Mouse (Mus musculus): ENCODE measurements around the gene Pde4d. TPM values are rescaled to one million over a fixed set of nuclear protein-coding genes. Genes with fewer than 3 reads are reported as not detected.

Gene Pde4d
- polyA plus RNA-seq, 1 experiment from 2014 or later = 3.4 TPM

- DNase-seq (ENCODE audit: low read depth, low spot score) (no peak), ATAC-seq (no peak)
- peaks cover 16% of the 10 kb centered on the region for H3K27me3 ChIP-seq
- no peak for TF ChIP-seq CTCF (IDR thresholded peaks at IDR 0.05)
- POLR2A ChIA-PET = no interaction called here
- CTCF ChIA-PET = no interaction called here
- in situ Hi-C loops (cut with MboI; ENCODE audit: low pct_unique_long_range_greater_than_20kb) = no loop called here
These were observed 506.3 kb downstream of the Pde4d start for GRCm38 (mm10) chr13:108956059-108956458.

- in situ Hi-C loops (cut with MboI; ENCODE audit: low pct_unique_long_range_greater_than_20kb) = no loop called here
- ATAC-seq (no peak), DNase-seq (ENCODE audit: low read depth, low spot score) (no peak)
- peaks cover 7% of the 10 kb centered on the region for H3K27me3 ChIP-seq
- ChIA-PET POLR2A (no interaction called here), CTCF (no interaction called here)
- TF ChIP-seq CTCF (IDR thresholded peaks at IDR 0.05) = no peak
These were observed 514.3 kb downstream of the Pde4d start for GRCm38 (mm10) chr13:108964056-108964455.

GRCm38 (mm10) chr13:108981144-108981543, 531.4 kb downstream of the Pde4d start:
- TF ChIP-seq CTCF (IDR thresholded peaks at IDR 0.05) = no peak
- DNase-seq (ENCODE audit: low read depth, low spot score) = no peak
- POLR2A ChIA-PET = no interaction called here
- no peak for ATAC-seq
- H3K27me3 ChIP-seq = peaks cover 6% of the 10 kb centered on the region
- CTCF ChIA-PET = no interaction called here
- in situ Hi-C loops (cut with MboI; ENCODE audit: low pct_unique_long_range_greater_than_20kb) = no loop called here

GRCm38 (mm10) chr13:108998739-108999138, 549.0 kb downstream of the Pde4d start:
- no peak for TF ChIP-seq CTCF (IDR thresholded peaks at IDR 0.05)
- POLR2A ChIA-PET = no interaction called here
- CTCF ChIA-PET = no interaction called here
- peaks cover 5% of the 10 kb centered on the region for H3K27me3 ChIP-seq
- in situ Hi-C loops (cut with MboI; ENCODE audit: low pct_unique_long_range_greater_than_20kb) = no loop called here
- ATAC-seq = no peak
- no peak for DNase-seq (ENCODE audit: low read depth, low spot score)

GRCm38 (mm10) chr13:109024703-109025102, 575.0 kb downstream of the Pde4d start:
- ATAC-seq = no peak

GRCm38 (mm10) chr13:109047126-109047525, 597.4 kb downstream of the Pde4d start:
- DNase-seq (ENCODE audit: low read depth, low spot score) (no peak), ATAC-seq (no peak)
- ChIA-PET CTCF (no interaction called here), POLR2A (no interaction called here)
- in situ Hi-C loops (cut with MboI; ENCODE audit: low pct_unique_long_range_greater_than_20kb) = no loop called here
- peaks cover 19% of the 10 kb centered on the region for H3K27me3 ChIP-seq
- TF ChIP-seq CTCF (IDR thresholded peaks at IDR 0.05) = no peak

More at GRCm38 (mm10) chr13:109024703-109025102, 575.0 kb downstream of the Pde4d start:
- H3K27me3 ChIP-seq = peaks cover 5% of the 10 kb centered on the region
- TF ChIP-seq CTCF (IDR thresholded peaks at IDR 0.05) = no peak
- DNase-seq (ENCODE audit: low read depth, low spot score) = no peak
- in situ Hi-C loops (cut with MboI; ENCODE audit: low pct_unique_long_range_greater_than_20kb) = no loop called here
- ChIA-PET CTCF (interaction anchor here (0.9 kb wide), 1 partner anchor 11 kb away, joined by 3 read pairs; no protein-coding TSS in a partner anchor), POLR2A (no interaction called here)

GRCm38 (mm10) chr13:109052805-109053204, 603.1 kb downstream of the Pde4d start:
- peaks cover 8% of the 10 kb centered on the region for H3K27me3 ChIP-seq
- ChIA-PET CTCF (no interaction called here), POLR2A (no interaction called here)
- TF ChIP-seq CTCF (IDR thresholded peaks at IDR 0.05) = no peak
- no peak for DNase-seq (ENCODE audit: low read depth, low spot score)
- ATAC-seq = no peak
- in situ Hi-C loops (cut with MboI; ENCODE audit: low pct_unique_long_range_greater_than_20kb) = no loop called here

GRCm38 (mm10) chr13:109053242-109054018, 603.7 kb downstream of the Pde4d start:
- DNase-seq (ENCODE audit: low read depth, low spot score) (no peak), ATAC-seq (no peak)
- in situ Hi-C loops (cut with MboI; ENCODE audit: low pct_unique_long_range_greater_than_20kb) = no loop called here
- CTCF ChIA-PET = no interaction called here
- TF ChIP-seq CTCF (IDR thresholded peaks at IDR 0.05) = no peak
- POLR2A ChIA-PET = no interaction called here
- H3K27me3 ChIP-seq = peaks cover 8% of the 10 kb centered on the region

GRCm38 (mm10) chr13:109058045-109058444, 608.3 kb downstream of the Pde4d start:
- ATAC-seq (no peak), DNase-seq (ENCODE audit: low read depth, low spot score) (no peak)
- in situ Hi-C loops (cut with MboI; ENCODE audit: low pct_unique_long_range_greater_than_20kb) = no loop called here
- CTCF ChIA-PET = no interaction called here
- no peak for TF ChIP-seq CTCF (IDR thresholded peaks at IDR 0.05)
- POLR2A ChIA-PET = no interaction called here
- peaks cover 20% of the 10 kb centered on the region for H3K27me3 ChIP-seq

- DNase-seq (ENCODE audit: low read depth, low spot score) (no peak), ATAC-seq (no peak)
- H3K27me3 ChIP-seq = peaks cover 14% of the 10 kb centered on the region
- POLR2A ChIA-PET = interaction anchor here (0.6 kb wide), 1 partner anchor 301 kb away, joined by 3 read pairs; no protein-coding TSS in a partner anchor
- TF ChIP-seq CTCF (IDR thresholded peaks at IDR 0.05) = no peak
- CTCF ChIA-PET = interaction anchor here (1.1 kb wide), 1 partner anchor 16 kb away, joined by 3 read pairs; no protein-coding TSS in a partner anchor
- in situ Hi-C loops (cut with MboI; ENCODE audit: low pct_unique_long_range_greater_than_20kb) = no loop called here
These were observed 616.9 kb downstream of the Pde4d start for GRCm38 (mm10) chr13:109066581-109067159.

Measured in Patski (cell line).